Mouse (Mus musculus): ENCODE measurements around the gene Bcl2l1.

GRCm38 (mm10) chr2:152880898-152881297 lies 49.4 kb upstream of the Bcl2l1 start:
- no peak for TF ChIP-seq CTCF (IDR thresholded peaks at IDR 0.05; ENCODE audit: borderline replicate concordance, insufficient read depth, low read depth, low read length)
- TF ChIP-seq POLR2A (IDR thresholded peaks at IDR 0.05; ENCODE audit: borderline replicate concordance, insufficient read depth, low read length), result no peak
